Mouse (Mus musculus) CH12.LX (cell line): ENCODE measurements around the gene Myh9. TPM values are rescaled to one million over a fixed set of nuclear protein-coding genes. Genes with fewer than 3 reads are reported as not detected.

Experiments
- DNase-seq: peaks from one replicate; pipeline ENCODE4 v3.0.0-alpha.2; 2013; ENCODE audit errors: extremely low read depth
- H3K27ac ChIP-seq: 2 replicates; pipeline ENCODE4 v1.5.1; 2012; ENCODE audit warnings: low read depth, mild to moderate bottlenecking, control low read depth, moderate library complexity; ENCODE audit not compliant: insufficient read depth
- H3K27me3 ChIP-seq: replicated peaks from 2 replicates; pipeline ENCODE3; 2012; ENCODE audit warnings: inconsistent platforms
- H3K36me3 ChIP-seq, 2 experiments: replicated peaks in 1 of 2; 2 replicates each; pipeline versions ENCODE3 to v1.6.1; 2012; ENCODE audit warnings: inconsistent platforms in 1 of 2, low read length in 1 of 2, mild to moderate bottlenecking in 1 of 2, mixed read lengths in 1 of 2, moderate library complexity in 1 of 2; ENCODE audit not compliant: control insufficient read depth in 1 of 2, insufficient read depth in 1 of 2
- H3K4me1 ChIP-seq, 2 experiments: 2 replicates each; pipeline ENCODE4 v1.6.1; 2012; ENCODE audit warnings: inconsistent platforms in 1 of 2, moderate library complexity in 1 of 2; ENCODE audit not compliant: insufficient read depth in 2 of 2, control insufficient read depth in 1 of 2
- H3K4me2 ChIP-seq: 2 replicates; pipeline ENCODE4 v1.6.1; 2012; ENCODE audit warnings: low read depth, mild to moderate bottlenecking, control low read depth; ENCODE audit not compliant: poor library complexity, insufficient read depth, severe bottlenecking
- H3K4me3 ChIP-seq, 3 experiments: fragments of 150-350 bp in 1 of 3; sonication (generic) in 1 of 3; replicated peaks in 1 of 3; 2 replicates each; pipeline versions ENCODE3 to v1.5.1; 2011 to 2012; ENCODE audit warnings: low read depth in 2 of 3, low read length in 2 of 3, mild to moderate bottlenecking in 2 of 3, moderate library complexity in 2 of 3, control low read depth in 1 of 3, improper control_type of control experiment in 1 of 3, inconsistent platforms in 1 of 3, mixed read lengths in 1 of 3; ENCODE audit not compliant: poor library complexity in 1 of 3
- H3K79me2 ChIP-seq: replicated peaks from 2 replicates; pipeline ENCODE4 v1.6.1; 2012; ENCODE audit warnings: mild to moderate bottlenecking, moderate library complexity; ENCODE audit not compliant: control insufficient read depth, poor library complexity, insufficient read depth, severe bottlenecking; ENCODE audit errors: extremely low read depth
- H3K9ac ChIP-seq: 2 replicates; pipeline ENCODE4 v1.6.1; 2012; ENCODE audit warnings: low read depth, mild to moderate bottlenecking, control low read depth, moderate library complexity; ENCODE audit not compliant: insufficient read depth
- H3K9me3 ChIP-seq: replicated peaks from 2 replicates; pipeline ENCODE3; 2012; ENCODE audit warnings: low read length, inconsistent platforms, mixed read lengths
- CTCF ChIP-seq, 2 experiments: IDR thresholded peaks in 1 of 2; conservative IDR thresholded peaks in 1 of 2; 2 replicates each; pipeline ENCODE4 v1.5.1; 2011 to 2012; ENCODE audit warnings: low read depth in 2 of 2, low read length in 2 of 2, improper control_type of control experiment in 1 of 2, inconsistent platforms in 1 of 2, mild to moderate bottlenecking in 1 of 2, moderate library complexity in 1 of 2
- ELF1 ChIP-seq: IDR thresholded peaks from 2 replicates; pipeline ENCODE4 v1.6.1; 2014; ENCODE audit warnings: low read depth, mild to moderate bottlenecking, inconsistent platforms, low read length, improper control_type of control experiment
- HCFC1 ChIP-seq: IDR thresholded peaks from 2 replicates; pipeline ENCODE4 v1.6.1; 2012; ENCODE audit warnings: low read depth, mild to moderate bottlenecking, inconsistent platforms, low read length, improper control_type of control experiment
- MAX ChIP-seq: IDR thresholded peaks from 2 replicates; pipeline ENCODE4 v1.6.1; 2011; ENCODE audit warnings: low read length, improper control_type of control experiment
- MAZ ChIP-seq: IDR thresholded peaks from 2 replicates; pipeline ENCODE4 v1.6.1; 2012; ENCODE audit warnings: low read depth, mild to moderate bottlenecking, inconsistent platforms, low read length, improper control_type of control experiment, moderate library complexity
- MXI1 ChIP-seq: IDR thresholded peaks from 2 replicates; pipeline ENCODE4 v1.6.1; 2011; ENCODE audit warnings: mild to moderate bottlenecking, low read depth, low read length, improper control_type of control experiment
- NELFE ChIP-seq: IDR thresholded peaks from 2 replicates; pipeline ENCODE4 v1.6.1; 2011; ENCODE audit warnings: low read depth, low read length, improper control_type of control experiment
- POLR2AphosphoS2 ChIP-seq: IDR thresholded peaks from 2 replicates; pipeline ENCODE4 v1.6.1; 2011; ENCODE audit warnings: low read depth, low read length, improper control_type of control experiment
- TBP ChIP-seq: conservative IDR thresholded peaks from 2 replicates; pipeline ENCODE4 v1.6.1; 2011; ENCODE audit warnings: low read depth, low read length, improper control_type of control experiment
- UBTF ChIP-seq: IDR thresholded peaks from 2 replicates; pipeline ENCODE4 v1.6.1; 2012; ENCODE audit warnings: low read depth, mild to moderate bottlenecking, inconsistent platforms, low read length, improper control_type of control experiment, moderate library complexity
- USF1 ChIP-seq: IDR thresholded peaks from 2 replicates; pipeline ENCODE4 v1.6.1; 2014; ENCODE audit warnings: low read depth, mild to moderate bottlenecking, inconsistent platforms, low read length, improper control_type of control experiment
- ZC3H11A ChIP-seq: IDR thresholded peaks from 2 replicates; pipeline ENCODE4 v1.6.1; 2012; ENCODE audit warnings: low read depth, mild to moderate bottlenecking, inconsistent platforms, low read length, improper control_type of control experiment
- ZMIZ1 ChIP-seq: IDR thresholded peaks from 2 replicates; pipeline ENCODE4 v1.6.1; 2012; ENCODE audit warnings: low read depth, mild to moderate bottlenecking, inconsistent platforms, low read length, improper control_type of control experiment
- ZNF384 ChIP-seq: IDR thresholded peaks from 2 replicates; pipeline ENCODE4 v1.6.1; 2012; ENCODE audit warnings: low read depth, low read length, improper control_type of control experiment, inconsistent platforms
- dilution Hi-C: fragments of 300-500 bp; cut with MboI; formaldehyde crosslinking; loops from 2 replicates; pipeline ENCODE4 v1.14.3; 2020; ENCODE audit warnings: low sequenced_read_pairs; ENCODE audit not compliant: extremely low pct_unique_long_range_greater_than_20kb, extremely low pct_ligation_motif_present
- in situ Hi-C: fragments of 300-500 bp; cut with MboI; formaldehyde crosslinking; loops from 3 replicates; pipeline ENCODE4 v1.14.3; 2019; ENCODE audit warnings: low sequenced_read_pairs, low pct_ligation_motif_present, low pct_unique_long_range_greater_than_20kb, mixed read lengths
- polyA plus RNA-seq: library from polyadenylated mRNA; unstranded; fragments of >175 nt; gene quantifications from 2 replicates; pipeline ENCODE4 v1.2.1, GENCODE M21; 2012; ENCODE audit warnings: low read depth; ENCODE audit not compliant: insufficient read length
- total RNA-seq, 2 experiments: library from RNA; depleted of rRNA; stranded (reverse); fragments of 300-350 nt in 1 of 2; fragments of >200 nt in 1 of 2; gene quantifications; 2 replicates each; pipeline ENCODE4 v1.2.3; 2012 to 2014

Myh9 gene
- total and polyA plus RNA-seq, 3 experiments = 43.8 to 165 (median 146) TPM

GRCm38 (mm10) chr15:77821424-77821823 lies 20.6 kb downstream of the Myh9 start:
- Histone ChIP-seq H3K9me3 (no peaks in the 10 kb centered on the region), H3K4me3 (no peak overlapping the region), H3K27me3 (no peaks in the 10 kb centered on the region), H3K4me2 (no peak overlapping the region), H3K4me1 (peaks cover 46 to 99% of the 10 kb centered on the region in 2 experiments), H3K9ac (no peak overlapping the region), H3K27ac (no peak overlapping the region), H3K79me2 (peaks cover 100% of the 10 kb centered on the region), H3K36me3 (peaks cover 16 to 76% of the 10 kb centered on the region in 2 experiments)
- no peak for TF ChIP-seq MXI1
- no peak for TF ChIP-seq POLR2AphosphoS2
- TF ChIP-seq NELFE = no peak
- no peak for TF ChIP-seq ZMIZ1
- no peak for TF ChIP-seq ELF1
- TF ChIP-seq CTCF (conservative IDR thresholded peaks at IDR 0.05 in 1 of 2, IDR thresholded peaks at IDR 0.05 in 1 of 2; ENCODE audit: low read depth in 2 of 2, low read length in 2 of 2) = no peak
- no peak for TF ChIP-seq HCFC1
- TF ChIP-seq MAZ = no peak
- no peak for TF ChIP-seq ZNF384
- TF ChIP-seq UBTF = no peak
- no peak for TF ChIP-seq TBP
- TF ChIP-seq USF1 = no peak
- in situ Hi-C loops (no loop called here), dilution Hi-C loops (no loop called here)
- no peak for DNase-seq

- Histone ChIP-seq H3K27ac (peak overlapping the region; percentile 3), H3K36me3 (peaks cover 14 to 68% of the 10 kb centered on the region in 2 experiments), H3K4me2 (no peak overlapping the region), H3K9ac (no peak overlapping the region), H3K4me1 (peaks cover 47 to 98% of the 10 kb centered on the region in 2 experiments), H3K4me3 (no peak overlapping the region), H3K9me3 (no peaks in the 10 kb centered on the region), H3K27me3 (no peaks in the 10 kb centered on the region), H3K79me2 (peaks cover 95% of the 10 kb centered on the region)
- in situ Hi-C loops = no loop called here
- no peak for DNase-seq
- dilution Hi-C loops = no loop called here
- TF ChIP-seq MAZ (no peak), MAX (no peak), ZC3H11A (no peak)
These were observed 21.4 kb downstream of the Myh9 start for GRCm38 (mm10) chr15:77820480-77821163.
